Mouse (Mus musculus): ENCODE data around the gene Acbd6.

- TF ChIP-seq CTCF (IDR thresholded peaks at IDR 0.05; ENCODE audit: control insufficient read depth, insufficient read depth, low read length) (no peak), POLR2A (IDR thresholded peaks at IDR 0.05; ENCODE audit: borderline replicate concordance, control insufficient read depth, low read depth, low read length) (no peak)
Observed at GRCm38 (mm10) chr1:155689141-155689540, 131.2 kb downstream of the Acbd6 start.
